Mouse (Mus musculus) small intestine, adult 2 months (tissue): ENCODE data around the gene D630039A03Rik.

Experiments
- CTCF ChIP-seq: fragments of 200-500 bp; IDR thresholded peaks from 2 replicates; pipeline ENCODE4 v1.5.1; 2012; ENCODE audit warnings: low read depth, mild to moderate bottlenecking, control low read depth, inconsistent platforms, low read length, moderate library complexity, mixed read lengths; ENCODE audit not compliant: insufficient replicate concordance, insufficient read length; ENCODE audit errors: extremely low read depth
- POLR2A ChIP-seq: fragments of 200-500 bp; IDR thresholded peaks from 2 replicates; pipeline ENCODE4 v1.6.1; 2012; ENCODE audit warnings: low read depth, mild to moderate bottlenecking, control low read depth, inconsistent platforms, low read length, moderate library complexity

DNA sequence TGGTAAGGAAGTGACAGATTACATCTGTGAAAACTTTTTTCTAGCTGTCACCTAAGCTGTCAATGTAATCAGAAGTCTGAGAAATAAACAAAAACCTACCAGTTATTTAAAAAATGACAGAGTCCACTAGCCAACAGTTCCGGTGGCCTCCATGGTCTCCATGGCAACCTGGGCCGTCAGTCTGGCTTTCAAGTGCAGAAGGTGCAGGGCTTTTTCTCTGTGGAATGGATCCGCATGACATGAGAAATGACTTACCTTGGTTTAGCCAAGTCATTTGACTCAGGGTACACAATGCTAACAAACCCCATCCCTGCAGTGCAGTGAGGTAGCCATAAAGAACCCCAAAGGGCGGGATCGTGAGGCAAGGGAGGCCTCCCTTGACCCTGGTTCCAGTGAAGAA lies 6.1 kb upstream of the D630039A03Rik start:
- TF ChIP-seq POLR2A (no peak), CTCF (no peak)
